Mouse (Mus musculus) adrenal gland (tissue): Measurements from ENCODE around the gene Upb1.
"Not testable (repeated sequence)": the region's sequence is repeated elsewhere in the genome, so short reads cannot be mapped to it uniquely, and the experiment has no call there.

Experiments used
- intact Hi-C: fragments of 180-260 bp; cut with DNase I; formaldehyde crosslinking; loops from one replicate; pipeline ENCODE4 v1.15.1; 2025

The Upb1 gene

GRCm38 (mm10) chr10:75451036-75451786, 50.3 kb downstream of the Upb1 start:
- intact Hi-C loops, result no loop called here

- intact Hi-C loops, result not testable (repeated sequence)
These were observed 55.3 kb downstream of the Upb1 start for GRCm38 (mm10) chr10:75456061-75456831.

- intact Hi-C loops, result no loop called here
These were observed 56.9 kb downstream of the Upb1 start for GRCm38 (mm10) chr10:75457852-75458251.

DNA sequence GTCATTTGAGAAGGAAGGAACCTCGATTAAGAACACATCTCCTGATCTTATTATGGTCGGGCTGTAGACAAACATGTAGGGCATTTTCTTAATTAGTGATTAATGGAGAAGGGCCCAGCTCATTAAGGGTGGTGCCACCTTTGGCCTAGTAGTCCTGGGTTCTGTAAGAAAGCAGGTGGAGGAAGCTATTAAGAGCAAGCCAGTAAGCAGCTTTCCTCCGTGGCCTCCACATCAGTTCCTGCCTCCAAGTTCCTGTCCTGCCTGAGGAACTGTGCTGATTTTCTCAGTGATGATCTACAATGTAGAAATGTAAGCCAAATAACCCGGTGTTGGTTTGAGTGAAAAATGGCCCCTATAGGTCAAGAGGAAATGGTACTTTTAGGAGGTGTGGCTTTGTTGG, 57.4 kb downstream of the Upb1 start:
- intact Hi-C loops, result no loop called here

DNA sequence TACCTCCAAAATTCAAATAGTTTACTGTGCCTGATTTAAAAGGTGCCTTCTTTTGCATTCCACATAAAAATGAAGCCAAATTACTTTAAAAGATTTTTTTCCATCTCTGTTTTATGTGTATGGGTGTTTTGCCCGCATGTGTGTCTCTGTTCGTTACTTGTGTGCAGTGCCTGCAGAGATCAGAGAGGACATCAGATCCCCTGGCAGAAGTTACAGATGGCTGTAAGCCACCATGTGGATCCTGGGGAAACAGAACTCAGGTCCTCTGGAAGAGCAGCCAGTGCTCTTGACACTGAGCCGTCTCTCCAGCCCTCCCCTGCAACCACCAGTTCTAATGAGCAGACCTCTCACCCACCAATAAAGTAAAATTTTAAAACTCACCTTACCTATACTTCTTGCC, 61.8 kb downstream of the Upb1 start:
- intact Hi-C loops, result no loop called here

- intact Hi-C loops, result no loop called here
These were observed 65.1 kb downstream of the Upb1 start for GRCm38 (mm10) chr10:75465781-75466550.

DNA sequence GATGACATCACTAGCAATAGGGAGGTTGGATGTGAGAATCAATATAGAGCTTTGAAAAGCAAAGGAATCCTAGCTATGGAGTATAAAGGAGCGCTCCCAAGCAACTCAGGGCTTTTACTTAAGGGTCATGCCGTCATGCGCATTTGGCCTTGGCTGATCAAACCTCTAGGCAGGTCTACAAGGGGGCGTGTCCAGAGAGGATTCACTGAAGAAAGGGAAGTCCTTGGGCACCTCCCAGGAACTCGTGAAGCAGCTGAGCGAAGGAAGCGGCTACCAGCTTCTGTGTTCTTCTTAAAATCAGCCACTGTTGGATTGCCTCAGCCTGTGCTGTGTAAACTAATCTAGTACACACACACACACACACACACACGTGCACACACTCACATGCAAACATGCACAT, 72.5 kb downstream of the Upb1 start:
- intact Hi-C loops, result no loop called here

DNA sequence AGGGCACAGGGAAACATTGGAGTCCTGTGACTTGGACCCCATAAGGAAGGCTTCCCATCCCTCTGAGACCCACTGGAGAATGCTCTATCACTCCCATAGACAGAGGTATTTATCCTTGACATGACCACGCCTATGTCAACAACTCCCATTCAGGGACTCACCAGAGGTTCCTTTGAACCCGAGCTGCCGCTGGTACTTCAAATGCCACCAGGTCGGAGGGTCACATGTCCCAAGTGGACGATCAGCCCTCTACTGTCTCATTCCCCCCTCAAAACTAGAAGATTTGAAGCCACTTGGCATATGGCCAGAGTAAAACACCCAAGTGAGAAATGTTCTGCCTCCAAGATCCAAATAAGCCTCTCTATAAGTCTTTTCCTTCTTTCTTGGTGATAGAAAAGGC, 73.7 kb downstream of the Upb1 start:
- intact Hi-C loops, result no loop called here

- intact Hi-C loops, result not testable (repeated sequence)
These were observed 74.4 kb downstream of the Upb1 start for GRCm38 (mm10) chr10:75475139-75475850.

DNA sequence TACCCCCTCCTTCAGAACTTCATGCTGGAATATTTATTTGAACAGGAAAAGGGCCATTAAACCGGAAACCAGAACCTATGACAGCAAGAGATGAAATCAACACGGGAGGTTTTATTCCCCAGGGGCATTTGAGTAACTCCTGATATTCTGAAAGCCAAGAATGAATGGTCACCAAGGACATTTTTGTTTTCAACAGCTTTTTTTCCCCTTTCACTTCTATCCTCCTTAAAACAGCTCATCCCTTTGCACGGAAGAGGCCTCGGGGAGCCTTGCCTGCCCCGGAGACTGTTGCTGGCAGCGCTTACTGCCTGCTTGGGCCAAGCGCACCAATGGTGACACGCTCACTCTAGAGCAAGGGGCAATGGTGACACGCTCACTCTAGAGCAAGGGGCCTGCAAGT, 76.1 kb downstream of the Upb1 start:
- intact Hi-C loops, result no loop called here

DNA sequence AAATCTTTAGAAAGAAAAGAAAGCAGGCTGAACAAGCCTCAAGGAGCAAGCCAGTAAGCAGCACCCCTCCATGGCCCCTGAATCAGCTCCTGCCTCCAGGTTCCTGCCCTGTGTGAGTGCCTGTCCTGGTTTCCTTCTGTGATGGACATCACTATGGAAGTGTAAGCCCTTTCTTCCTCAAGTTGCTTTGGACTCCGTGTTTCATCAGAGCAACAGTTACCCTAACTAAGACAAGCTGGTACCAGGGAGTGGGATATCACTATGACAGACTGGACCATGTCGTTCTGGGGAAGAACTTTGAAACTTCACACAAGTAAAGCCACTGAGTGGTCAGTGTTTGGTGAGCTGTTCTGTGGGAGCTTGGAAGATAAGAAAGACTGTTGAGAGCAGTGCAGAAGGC, 79.0 kb downstream of the Upb1 start:
- intact Hi-C loops, result loop anchor here (5.0 kb wide), 1 partner anchor 163 kb away; the partner anchor contains the start of gene Adora2a

GRCm38 (mm10) chr10:75481703-75482102, 80.8 kb downstream of the Upb1 start:
- intact Hi-C loops, result loop anchor here (5.0 kb wide), 1 partner anchor 164 kb away; the partner anchor contains the start of gene Adora2a

GRCm38 (mm10) chr10:75482271-75482670, 81.4 kb downstream of the Upb1 start:
- intact Hi-C loops, result loop anchor here (5.0 kb wide), 1 partner anchor 165 kb away; the partner anchor contains the start of gene Adora2a

GRCm38 (mm10) chr10:75482919-75483483, 82.1 kb downstream of the Upb1 start:
- intact Hi-C loops, result loop anchor here (5.0 kb wide), 1 partner anchor 166 kb away; the partner anchor contains the start of gene Adora2a

DNA sequence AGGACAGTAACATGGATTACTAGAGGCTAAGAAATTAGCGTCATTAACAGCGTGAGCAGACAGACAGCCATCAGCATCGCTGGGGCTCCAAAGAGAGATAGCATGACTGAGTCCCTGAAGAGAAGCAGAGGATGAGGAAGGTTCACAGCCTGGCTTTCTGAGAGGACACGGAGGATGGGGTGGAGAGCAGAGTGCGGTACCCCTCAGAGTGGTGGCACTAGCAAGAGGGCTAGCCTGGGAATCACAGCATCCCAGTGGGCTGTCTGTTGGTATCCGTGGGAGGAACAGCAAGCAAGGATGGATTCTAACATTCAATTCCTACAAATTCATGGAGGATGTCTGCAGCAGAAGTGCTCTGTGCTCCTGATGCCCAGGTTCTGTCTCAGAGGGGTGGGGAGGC, 83.2 kb downstream of the Upb1 start:
- intact Hi-C loops, result loop anchor here (5.0 kb wide), 1 partner anchor 167 kb away; the partner anchor contains the start of gene Adora2a

GRCm38 (mm10) chr10:75484767-75485166, 83.9 kb downstream of the Upb1 start:
- intact Hi-C loops, result loop anchor here (5.0 kb wide), 1 partner anchor 167 kb away; the partner anchor contains the start of gene Adora2a

- intact Hi-C loops, result loop anchor here (2.0 kb wide), 1 partner anchor 44 kb away; no protein-coding TSS in a partner anchor
These were observed 85.4 kb downstream of the Upb1 start for GRCm38 (mm10) chr10:75486086-75486979.

- intact Hi-C loops, result loop anchor here (2.0 kb wide), 1 partner anchor 44 kb away; no protein-coding TSS in a partner anchor
These were observed 86.2 kb downstream of the Upb1 start for GRCm38 (mm10) chr10:75487131-75487530.

- intact Hi-C loops, result no loop called here
These were observed 88.6 kb downstream of the Upb1 start for GRCm38 (mm10) chr10:75489522-75489921.
